Mouse (Mus musculus) A20 (cell line): Measurements from ENCODE around the gene Rab33b.
"Not testable (repeated sequence)": the region's sequence is repeated elsewhere in the genome, so short reads cannot be mapped to it uniquely, and the experiment has no call there.

Experiments
- DNase-seq: peaks from one replicate; pipeline ENCODE4 v3.0.0-alpha.2; 2011; ENCODE audit warnings: low read depth, low spot score

The Rab33b gene

DNA sequence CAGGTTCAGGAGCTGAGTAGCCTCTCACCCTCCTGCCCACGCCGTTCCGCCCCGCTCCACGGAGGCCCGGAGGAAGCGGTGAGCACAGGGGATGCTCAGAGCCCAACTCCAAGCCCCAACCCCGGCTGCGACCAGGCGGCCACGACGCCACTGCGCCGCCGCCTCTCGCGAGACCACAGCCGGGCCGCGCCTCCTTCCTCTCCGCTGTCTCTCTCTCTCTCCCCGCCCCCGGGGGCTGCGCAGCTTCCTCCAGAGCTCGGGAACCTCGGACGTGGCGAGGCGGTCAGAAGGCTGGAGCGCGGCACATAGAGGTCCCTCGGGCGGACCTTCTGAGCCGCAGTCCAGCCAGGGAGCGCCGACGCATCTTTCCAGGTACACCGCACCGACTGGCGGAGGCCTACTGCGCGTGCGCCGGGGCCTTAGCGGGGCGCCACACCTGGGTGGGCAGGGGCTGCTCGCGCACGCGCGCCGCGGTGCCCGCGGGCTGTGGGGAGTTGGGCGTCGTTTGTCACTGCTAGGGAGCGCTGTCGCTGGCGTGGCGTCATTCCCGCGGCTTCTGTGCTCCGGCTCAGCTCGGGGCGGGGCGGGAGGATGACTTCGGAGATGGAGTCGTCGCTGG is at the start of gene Rab33b:
TSS of gene Rab33b (plus strand) at position 180 of the 619 bp plus-strand sequence.
- peak; percentile 99 for DNase-seq

DNA sequence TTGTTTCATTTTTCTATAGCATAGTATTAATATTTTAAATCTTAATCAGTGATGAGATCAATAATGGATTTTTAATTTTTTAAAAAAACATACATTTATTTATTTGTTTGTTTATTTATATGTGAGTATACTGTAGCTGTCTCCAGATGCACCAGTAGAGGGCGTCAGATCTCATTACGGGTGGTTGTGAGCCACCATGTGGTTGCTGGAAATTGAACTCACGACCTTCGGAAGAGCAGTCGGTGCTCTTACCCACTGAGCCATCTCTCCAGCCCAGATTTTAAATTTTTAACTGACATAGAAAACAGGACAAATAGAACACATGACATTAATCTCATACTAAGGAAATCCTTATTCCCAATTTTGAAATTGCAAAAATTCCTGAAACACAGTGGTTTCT is 49.4 kb upstream of the Rab33b start:
- DNase-seq: not testable (repeated sequence)

DNA sequence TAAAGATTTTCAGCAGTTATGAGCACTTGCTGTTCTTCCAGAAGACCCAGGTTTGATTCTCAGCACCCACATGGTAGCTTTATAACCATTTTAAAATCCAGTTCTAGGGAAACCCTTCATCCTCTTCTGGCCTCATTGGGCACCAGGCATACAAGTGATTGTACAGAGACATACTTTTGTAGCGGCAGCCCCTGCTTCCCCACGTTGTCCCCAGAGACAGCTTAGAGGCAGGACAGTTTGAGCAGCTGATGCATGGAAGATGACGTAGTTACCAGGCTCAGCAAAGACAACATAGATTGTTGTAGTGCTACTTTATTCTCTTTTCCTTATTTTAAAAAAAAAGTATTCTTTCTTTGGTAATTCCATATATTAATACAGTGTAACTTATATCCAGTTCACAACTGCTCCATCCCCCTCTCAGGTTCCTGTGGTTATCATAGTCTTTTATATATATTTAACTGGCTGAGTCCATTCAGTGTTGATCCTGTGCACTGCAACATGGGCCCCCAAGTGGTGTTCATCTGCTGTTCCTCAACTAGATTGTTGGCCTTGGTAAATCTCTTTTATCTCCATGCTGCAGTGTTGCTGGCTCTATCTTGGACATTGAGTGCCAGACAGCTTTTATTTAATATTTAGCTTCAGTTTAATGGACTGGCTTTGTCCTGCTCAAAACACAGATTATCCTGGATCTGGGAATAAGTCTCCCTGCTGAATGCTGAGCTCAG is 48.7 kb upstream of the Rab33b start:
- DNase-seq: no peak

DNA sequence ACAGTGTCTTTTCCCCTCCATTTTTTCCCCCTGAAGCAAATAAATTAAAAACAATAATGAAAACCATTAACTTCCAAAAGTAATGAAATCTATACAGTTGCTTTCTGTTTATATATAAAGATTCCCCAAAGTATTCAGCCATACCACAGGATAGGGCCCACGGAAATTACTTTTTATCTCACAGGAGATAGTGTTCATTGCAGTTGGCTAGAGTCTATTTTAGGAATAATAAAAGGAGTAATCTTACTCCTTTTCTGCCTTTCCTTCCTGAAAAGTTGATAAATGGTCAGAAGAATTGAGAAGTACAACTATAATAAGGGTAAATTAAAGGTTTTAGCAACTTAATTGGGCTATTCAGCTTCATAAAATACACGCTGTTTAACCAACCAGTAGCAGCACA is 15.2 kb upstream of the Rab33b start:
- DNase-seq: no peak

DNA sequence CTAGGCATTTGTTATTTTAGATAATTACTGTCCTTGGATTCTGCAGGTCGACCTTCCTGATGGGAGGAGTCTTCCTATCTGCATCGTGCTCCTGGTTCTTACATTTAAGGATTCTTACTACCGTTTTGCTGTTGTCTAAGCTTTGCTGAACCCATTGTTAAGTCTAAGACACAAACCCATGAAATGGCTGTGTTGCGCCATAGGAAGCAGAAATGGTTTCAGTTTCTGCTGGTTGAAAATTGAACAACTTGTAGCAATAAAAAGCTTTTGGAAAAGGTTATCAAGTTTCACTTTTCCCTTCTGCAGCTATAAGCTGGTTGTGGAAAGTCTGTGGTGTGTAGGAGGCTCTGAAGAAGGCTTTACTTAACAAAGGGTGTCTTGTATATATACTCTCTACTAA is 8.0 kb upstream of the Rab33b start:
- no peak for DNase-seq

DNA sequence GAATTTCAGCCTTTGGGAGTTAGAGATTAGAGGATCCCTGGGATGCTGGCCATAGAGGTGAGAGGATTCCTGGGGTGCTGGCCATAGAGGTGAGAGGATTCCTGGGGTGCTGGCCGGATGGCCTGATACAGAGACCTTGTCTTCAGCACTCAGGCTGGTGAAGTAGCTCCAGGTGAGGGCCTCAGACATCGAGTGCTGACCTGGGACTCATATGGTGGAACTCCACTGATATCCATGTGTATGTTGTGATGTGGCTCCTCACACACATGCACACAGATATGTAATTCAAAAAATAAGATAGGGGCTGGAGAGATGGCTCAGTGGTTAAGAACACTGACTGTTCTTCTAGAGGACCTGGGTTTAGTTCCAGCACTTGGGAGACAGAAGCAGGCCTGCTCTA is 3.8 kb upstream of the Rab33b start:
- no peak for DNase-seq

DNA sequence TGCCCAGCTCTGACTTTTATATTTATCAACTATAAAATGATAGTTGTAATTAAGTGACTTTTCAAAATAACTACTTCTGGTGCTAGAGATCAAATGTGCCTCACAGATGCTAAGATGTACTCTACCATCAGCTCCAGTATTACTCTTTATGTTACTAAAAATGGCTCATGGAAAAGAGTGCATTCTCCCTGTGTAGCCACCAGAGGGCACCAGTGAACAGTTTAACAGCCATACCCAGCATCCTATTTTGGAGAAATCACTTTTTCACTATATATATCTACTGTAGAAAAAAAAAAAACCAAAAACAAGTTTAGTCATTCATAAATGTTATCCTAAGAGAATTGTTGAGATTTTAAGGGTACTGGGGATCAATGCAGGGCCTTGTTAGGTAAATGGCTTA is 2.7 kb upstream of the Rab33b start:
- DNase-seq: peak; percentile 73

DNA sequence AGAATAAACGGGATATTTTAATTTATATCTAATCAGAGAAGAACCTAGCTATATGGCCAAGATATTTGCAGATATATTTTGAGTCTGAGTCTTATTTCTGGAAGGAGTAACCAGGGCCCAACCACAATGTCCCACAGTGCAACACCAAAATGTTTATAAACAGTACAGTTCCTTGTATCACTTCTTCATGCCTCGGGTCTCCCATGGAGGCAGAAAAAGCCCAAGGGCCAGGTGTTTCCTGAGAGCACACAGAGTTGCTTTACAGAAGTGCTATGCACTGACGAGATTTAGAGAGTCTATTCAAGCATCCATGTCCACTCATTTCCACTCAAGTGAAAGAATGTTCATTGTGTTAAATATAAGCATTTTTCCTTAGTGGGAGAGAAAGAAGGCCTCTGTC is 1.8 kb upstream of the Rab33b start:
- peak; percentile 75 for DNase-seq

DNA sequence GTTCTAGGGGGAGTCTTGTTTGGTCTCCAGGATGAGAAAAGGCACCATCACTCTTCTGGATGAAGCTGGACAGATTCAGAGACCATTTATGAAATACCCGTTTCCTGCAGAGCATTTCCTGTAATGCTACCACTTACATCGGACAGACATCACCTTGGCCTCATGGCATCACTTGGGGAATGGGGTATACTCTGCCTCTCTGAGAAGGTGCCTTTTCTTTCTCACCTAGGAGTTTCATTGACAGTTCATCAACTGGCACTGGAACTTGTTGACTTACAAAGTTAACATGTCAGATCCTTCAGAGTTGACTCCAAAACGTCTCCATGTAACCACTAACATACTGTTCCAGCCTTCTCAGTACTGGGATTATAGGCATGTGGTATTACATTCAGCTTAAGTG is 939 bp upstream of the Rab33b start:
- peak; percentile 30 for DNase-seq

DNA sequence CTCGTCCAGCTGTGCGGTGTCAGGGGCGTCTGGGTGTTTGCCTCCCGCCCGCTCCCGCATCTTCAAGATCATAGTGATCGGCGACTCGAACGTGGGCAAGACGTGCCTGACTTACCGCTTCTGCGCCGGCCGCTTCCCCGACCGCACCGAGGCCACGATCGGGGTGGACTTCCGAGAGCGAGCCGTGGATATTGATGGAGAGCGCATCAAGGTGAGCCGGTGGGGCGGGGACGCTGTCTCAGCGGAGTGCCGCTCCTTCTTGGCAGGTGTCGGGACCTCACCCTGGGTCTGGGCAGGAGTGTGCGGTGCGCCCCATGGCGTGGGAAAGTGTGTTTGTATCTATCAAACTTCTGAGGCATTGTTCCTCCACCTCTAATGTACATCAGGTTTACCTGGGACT is 650 bp downstream of the Rab33b start:
- no peak for DNase-seq

DNA sequence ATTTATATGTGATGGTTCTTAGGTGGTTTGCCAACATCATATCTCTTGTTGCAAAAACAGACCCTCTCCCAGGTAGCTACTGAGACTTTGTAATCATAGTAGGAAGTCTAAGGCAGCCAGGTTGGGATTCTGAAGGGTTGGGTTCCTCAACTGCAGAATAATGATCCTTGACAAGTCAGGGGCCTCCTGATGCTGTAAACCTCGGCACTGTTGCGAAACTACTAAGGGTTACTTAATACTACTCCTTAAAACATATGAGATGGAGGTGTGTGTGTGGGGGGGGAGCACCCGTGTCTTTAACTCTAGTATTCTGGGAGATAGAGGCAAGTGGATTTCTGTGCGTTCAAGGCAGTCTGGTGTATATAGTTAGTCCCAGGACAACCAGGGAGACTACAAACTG is 1.6 kb downstream of the Rab33b start:
- no peak for DNase-seq

DNA sequence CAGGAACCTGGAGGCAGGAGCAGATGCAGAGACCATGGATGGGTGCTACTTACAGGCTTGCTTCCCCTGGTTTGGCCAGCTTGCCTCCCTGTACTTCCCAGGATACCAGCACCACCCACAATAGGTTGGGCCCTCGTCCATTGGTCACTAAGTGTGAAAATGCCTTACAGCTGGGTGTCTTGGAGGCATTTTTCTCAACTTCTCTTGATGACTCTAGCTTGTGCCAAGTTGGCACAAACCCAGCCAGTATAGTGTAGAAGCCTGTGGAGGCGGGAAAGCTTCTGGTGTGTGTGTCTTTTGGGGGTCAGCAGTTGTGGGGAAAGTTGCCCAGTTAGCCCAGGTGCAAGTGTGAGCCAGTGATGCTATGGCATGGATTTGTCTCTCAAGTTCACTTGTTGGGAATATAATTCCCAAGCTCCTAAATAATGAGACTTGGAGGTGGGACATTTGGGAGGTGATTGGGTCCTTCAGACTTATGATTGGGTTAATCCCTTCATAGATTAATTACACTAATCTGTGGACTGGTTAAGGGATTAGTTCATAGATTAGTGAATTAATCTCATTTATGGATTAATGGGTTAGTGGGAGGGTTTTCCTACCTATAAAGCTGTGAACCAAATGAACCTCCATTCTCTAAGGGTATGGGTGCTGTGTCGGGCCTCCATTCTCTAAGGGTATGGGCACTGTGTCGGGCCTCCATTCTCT is 2.9 kb downstream of the Rab33b start:
- no peak for DNase-seq

DNA sequence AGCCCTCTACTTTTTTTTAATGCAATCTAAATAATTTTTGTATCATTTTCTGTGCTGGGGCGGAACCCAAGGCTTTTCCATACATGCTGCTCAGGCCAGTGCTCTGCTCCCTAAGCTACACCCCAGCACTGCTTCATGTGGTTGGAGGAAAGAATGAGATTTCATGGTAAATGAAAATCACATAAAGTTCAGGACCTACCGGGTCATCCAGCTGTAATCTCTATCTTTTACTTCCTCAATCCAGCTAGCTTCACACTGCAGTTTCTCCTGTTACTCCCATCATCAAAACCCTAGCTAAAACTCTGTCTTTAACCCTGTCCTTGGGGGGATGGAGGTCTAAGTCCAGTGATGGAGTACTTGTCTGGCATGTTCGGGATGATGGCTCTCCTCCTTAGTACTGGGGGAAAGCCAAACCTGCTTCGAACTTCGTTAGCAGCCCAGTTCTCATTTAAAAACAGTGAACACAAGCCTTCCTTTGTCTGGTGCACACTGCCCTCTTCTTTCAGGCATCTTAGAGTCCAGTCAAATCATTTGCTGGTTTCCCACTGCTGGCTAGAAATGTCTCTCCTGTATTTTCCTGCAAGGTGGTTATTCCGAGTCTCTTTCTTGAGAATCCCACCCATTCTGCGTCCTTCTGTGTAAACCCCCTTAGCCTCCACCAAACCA is 6.5 kb downstream of the Rab33b start:
- no peak for DNase-seq

DNA sequence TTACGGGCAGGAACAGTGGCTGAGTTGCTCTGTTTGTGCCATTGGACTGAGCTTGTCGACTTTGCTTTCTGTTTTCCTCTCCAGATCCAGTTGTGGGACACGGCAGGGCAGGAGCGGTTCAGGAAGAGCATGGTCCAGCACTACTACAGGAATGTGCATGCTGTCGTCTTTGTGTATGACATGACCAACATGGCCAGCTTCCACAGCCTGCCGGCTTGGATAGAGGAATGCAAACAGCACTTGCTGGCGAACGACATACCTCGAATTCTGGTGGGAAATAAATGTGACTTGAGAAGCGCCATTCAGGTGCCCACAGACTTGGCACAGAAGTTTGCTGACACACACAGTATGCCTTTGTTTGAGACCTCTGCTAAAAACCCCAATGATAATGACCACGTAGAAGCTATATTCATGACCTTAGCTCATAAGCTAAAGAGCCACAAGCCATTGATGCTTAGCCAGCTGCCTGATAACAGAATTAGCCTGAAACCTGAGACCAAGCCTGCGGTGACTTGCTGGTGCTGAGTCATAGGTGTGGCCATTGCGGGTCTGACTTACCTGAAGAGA is 9.6 kb downstream of the Rab33b start:
- DNase-seq: no peak

DNA sequence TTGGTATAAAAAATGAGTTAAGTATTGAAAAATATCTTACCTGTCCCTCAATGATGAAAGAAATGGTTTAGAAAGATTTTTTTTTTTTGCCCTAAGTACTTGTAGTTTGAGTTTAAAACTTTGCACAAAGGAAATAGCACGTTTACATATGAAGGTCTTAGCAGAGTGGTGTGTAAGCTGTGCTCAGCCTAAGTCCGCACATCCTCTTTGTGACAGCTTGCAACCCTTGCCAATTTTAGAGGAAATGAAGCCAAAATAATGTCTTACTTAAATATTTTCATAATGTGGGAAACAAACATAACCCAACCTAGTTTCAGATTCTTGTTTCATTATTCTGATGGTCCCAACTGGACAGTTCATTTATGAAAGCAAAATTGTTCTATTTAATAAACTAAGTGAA is 10.7 kb downstream of the Rab33b start:
- no peak for DNase-seq

DNA sequence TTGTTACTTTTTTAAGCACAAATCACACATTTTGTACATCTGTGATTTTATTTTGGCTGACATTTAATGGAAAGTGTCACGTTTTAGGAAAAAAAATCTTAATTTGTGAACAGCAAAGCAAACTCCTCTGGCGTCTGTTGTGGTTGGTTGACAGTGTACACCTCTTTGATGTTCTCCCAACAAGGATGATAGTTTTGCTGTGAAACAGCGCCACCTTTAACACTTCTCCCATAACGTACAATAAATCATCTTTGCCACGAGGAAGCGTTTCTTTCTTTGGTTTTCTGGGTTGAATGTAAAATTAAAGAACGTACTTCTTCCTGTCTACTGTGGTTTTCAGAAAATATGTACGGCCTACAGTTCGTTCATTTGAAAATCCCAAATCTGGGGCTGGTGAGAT is 11.9 kb downstream of the Rab33b start:
- no peak for DNase-seq

DNA sequence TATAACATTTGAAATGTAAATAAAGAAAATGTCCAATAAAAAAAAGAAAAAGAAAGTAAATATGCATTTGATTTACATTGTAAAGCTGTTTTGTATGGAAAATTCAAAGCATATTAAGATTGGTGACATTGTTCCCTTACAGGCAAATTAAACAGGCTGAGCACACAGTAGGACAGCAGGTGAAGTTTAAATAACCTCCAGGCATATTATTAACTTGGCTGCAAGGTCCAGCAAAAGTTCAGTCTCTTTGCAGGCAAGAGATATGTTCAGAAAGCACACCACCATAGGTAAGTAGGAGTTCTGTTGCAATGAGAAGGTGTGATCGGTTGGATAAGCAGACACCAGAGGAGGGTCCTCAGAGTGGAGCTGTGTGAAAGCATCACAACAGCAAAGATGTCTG is 14.3 kb downstream of the Rab33b start:
- no peak for DNase-seq

DNA sequence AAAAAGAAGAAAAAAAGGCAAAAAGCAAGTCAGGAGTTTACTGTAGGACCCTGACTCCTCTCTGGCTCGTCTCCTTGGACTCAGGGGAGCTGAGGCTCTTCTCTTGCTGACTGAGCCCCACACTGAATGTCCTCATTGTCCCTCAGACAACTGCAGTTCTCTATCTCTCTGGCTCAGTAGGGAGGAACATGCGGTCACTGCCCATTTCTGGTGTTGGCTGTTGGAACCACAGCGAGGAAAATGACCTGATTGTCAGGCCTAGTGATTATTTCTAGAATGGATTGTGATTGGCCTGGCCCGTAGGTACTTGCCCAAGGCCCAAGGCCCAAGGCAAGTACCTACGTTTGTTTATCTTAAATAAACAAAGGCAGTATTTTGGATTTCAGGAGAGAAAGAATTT is 14.9 kb downstream of the Rab33b start:
- DNase-seq: no peak

DNA sequence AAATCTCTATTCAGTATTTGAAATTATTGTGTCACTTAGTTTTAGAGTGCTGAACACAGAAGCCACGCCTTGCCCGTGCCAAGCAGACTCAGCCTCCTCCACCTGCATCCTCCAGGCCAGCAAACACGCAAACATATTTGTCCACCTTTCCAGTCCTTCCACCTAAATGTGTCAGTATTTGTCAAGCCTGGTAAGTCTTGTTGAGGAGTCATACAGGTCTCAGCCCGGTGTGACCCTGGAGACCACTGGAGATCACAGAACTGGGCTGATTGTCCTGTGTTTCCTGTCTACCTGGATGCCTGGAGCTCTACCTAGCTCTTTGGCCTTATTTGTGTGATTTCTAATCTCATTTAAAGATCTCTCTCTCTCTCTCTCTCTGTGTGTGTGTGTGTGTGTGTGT is 16.2 kb downstream of the Rab33b start:
- DNase-seq: no peak

DNA sequence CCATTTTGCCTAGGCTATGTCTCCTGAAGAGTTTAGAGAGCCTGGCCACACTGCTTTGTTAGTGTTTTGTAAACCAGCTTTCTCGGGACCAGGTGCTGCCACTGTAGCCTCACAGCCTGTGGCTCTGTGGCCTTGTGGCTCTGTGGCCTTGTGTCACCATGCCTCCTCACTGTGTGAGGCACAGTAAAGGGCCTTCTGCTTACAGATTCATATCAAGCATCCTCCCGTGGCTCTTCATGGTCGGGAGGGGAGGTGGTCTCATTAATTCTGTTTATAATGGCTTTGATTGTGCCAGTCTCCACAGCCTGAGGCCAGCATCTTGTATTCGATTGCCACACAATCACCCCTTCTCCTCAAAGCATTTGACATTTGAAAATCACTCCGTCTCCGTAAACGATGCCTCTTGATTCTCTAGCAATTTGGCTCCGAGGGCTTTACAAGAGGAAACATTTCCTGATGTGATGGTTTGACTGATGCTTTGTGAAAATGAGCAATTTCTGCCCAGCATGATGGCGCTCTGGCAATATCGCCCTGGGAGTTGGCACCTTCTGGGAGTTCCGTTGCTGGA is 20.7 kb downstream of the Rab33b start:
- DNase-seq: no peak

DNA sequence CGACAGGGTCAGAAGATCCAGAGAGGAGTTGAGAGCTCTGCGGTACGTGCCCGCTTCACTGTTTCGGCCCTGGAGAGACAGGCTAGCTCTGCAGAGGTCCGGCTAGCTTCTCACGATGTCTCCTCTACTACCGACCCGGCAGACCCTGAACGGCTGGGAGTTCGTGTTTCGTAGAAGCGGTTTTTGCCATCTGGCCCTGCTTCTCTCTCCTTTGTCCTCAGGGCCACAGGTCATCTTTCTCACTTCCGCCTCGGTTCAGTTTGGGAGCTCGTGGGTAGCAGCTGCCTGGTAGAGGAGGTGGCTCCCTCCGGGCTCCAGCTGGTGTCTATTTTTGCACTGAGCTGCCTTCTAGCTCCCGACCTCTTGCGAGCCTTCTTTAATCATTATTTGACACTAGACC is 21.7 kb downstream of the Rab33b start:
- DNase-seq: peak; percentile 65

DNA sequence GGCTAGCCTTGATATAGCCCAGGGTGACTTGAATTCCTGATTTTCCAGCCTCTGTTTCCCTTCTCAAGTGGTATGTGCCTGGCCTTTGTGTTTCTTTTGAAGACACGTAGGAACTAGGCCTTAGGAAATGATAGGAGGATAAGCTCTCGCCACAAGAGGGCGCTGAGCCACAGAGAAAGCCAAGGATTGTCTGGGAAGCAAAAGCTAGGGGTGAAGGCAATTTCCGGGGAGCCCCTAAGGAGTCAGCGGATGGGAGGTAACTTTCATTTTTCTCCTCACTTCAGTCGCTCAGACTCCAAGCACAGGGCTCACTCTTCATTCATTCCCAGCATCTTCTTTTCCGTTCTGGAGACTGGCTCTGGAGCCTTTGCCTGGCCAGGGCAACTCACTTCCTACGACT is 27.2 kb downstream of the Rab33b start:
- DNase-seq: peak; percentile 87
